Mouse (Mus musculus) brain, embryonic 14.5 days (tissue): ENCODE measurements around the gene Lce1b.

Source experiments
- CTCF ChIP-seq: fragments of 200-500 bp; IDR thresholded peaks from 2 replicates; pipeline ENCODE4 v1.5.1; 2012; ENCODE audit warnings: inconsistent platforms, mild to moderate bottlenecking, moderate library complexity, borderline replicate concordance; ENCODE audit not compliant: insufficient read depth, insufficient read length; ENCODE audit errors: extremely low read depth
- POLR2A ChIP-seq: fragments of 200-500 bp; IDR thresholded peaks from 2 replicates; pipeline ENCODE4 v1.6.1; 2012; ENCODE audit warnings: mild to moderate bottlenecking, inconsistent platforms, borderline replicate concordance; ENCODE audit not compliant: poor library complexity, insufficient read depth, insufficient read length, severe bottlenecking; ENCODE audit errors: extremely low read depth

- TF ChIP-seq CTCF (no peak), POLR2A (no peak)
Measured at GRCm38 (mm10) chr3:92638653-92638991, 18.1 kb downstream of the Lce1b start.
